Mouse (Mus musculus): ENCODE measurements around the gene Hvcn1.
"Not testable (repeated sequence)": the region's sequence is repeated elsewhere in the genome, so short reads cannot be mapped to it uniquely, and the experiment has no call there.

Hvcn1 gene

GRCm38 (mm10) chr5:122206475-122206874, at the start of gene Hvcn1:
Gene Hvcn1, plus strand, starts transcription at chr5:122206804.
- DNase-seq (ENCODE audit: low spot score in 2 of 2) = no peak

- peak; percentile 83 to 89 for DNase-seq (ENCODE audit: low spot score in 2 of 2)
These were observed 48.7 kb upstream of the Hvcn1 start, which contains the start of gene Ppp1cc for GRCm38 (mm10) chr5:122157827-122158381. Gene Ppp1cc, plus strand, starts transcription at chr5:122158278.

GRCm38 (mm10) chr5:122158557-122159515, 47.8 kb upstream of the Hvcn1 start:
- no peak for DNase-seq (ENCODE audit: low spot score in 2 of 2)

- no peak for DNase-seq (ENCODE audit: low spot score in 2 of 2)
These were observed 43.4 kb upstream of the Hvcn1 start for GRCm38 (mm10) chr5:122163194-122163593.

GRCm38 (mm10) chr5:122164011-122164410, 42.6 kb upstream of the Hvcn1 start:
- no peak for DNase-seq (ENCODE audit: low spot score in 2 of 2)

- no peak for DNase-seq (ENCODE audit: low spot score in 2 of 2)
These were observed 41.2 kb upstream of the Hvcn1 start for GRCm38 (mm10) chr5:122165233-122165915.

- no peak for DNase-seq (ENCODE audit: low spot score in 2 of 2)
These were observed 39.9 kb upstream of the Hvcn1 start for GRCm38 (mm10) chr5:122166636-122167161.

- DNase-seq (ENCODE audit: low spot score in 2 of 2) = no peak
These were observed 38.1 kb upstream of the Hvcn1 start for GRCm38 (mm10) chr5:122168344-122169069.

- no peak for DNase-seq (ENCODE audit: low spot score in 2 of 2)
These were observed 35.5 kb upstream of the Hvcn1 start for GRCm38 (mm10) chr5:122171058-122171457.

GRCm38 (mm10) chr5:122175402-122175801, 31.2 kb upstream of the Hvcn1 start:
- no peak for DNase-seq (ENCODE audit: low spot score in 2 of 2)

GRCm38 (mm10) chr5:122175961-122176360, 30.6 kb upstream of the Hvcn1 start:
- DNase-seq (ENCODE audit: low spot score in 2 of 2) = no peak

GRCm38 (mm10) chr5:122176398-122176797, 30.2 kb upstream of the Hvcn1 start:
- peak; percentile 25 to 63 for DNase-seq (ENCODE audit: low spot score in 2 of 2)

- no peak for DNase-seq (ENCODE audit: low spot score in 2 of 2)
These were observed 26.9 kb upstream of the Hvcn1 start for GRCm38 (mm10) chr5:122179665-122180064.

- no peak for DNase-seq (ENCODE audit: low spot score in 2 of 2)
These were observed 22.3 kb upstream of the Hvcn1 start for GRCm38 (mm10) chr5:122184283-122184806.

- not testable (repeated sequence) for DNase-seq (ENCODE audit: low spot score in 2 of 2)
These were observed 21.7 kb upstream of the Hvcn1 start for GRCm38 (mm10) chr5:122184858-122185257.

- no peak for DNase-seq (ENCODE audit: low spot score in 2 of 2)
These were observed 17.5 kb upstream of the Hvcn1 start for GRCm38 (mm10) chr5:122189115-122189514.

- no peak for DNase-seq (ENCODE audit: low spot score in 2 of 2)
These were observed 16.1 kb upstream of the Hvcn1 start for GRCm38 (mm10) chr5:122190465-122190864.

GRCm38 (mm10) chr5:122191269-122192063, 15.1 kb upstream of the Hvcn1 start:
- DNase-seq (ENCODE audit: low spot score in 2 of 2) = no peak

GRCm38 (mm10) chr5:122192347-122192746, 14.3 kb upstream of the Hvcn1 start:
- DNase-seq (ENCODE audit: low spot score in 2 of 2) = no peak

- no peak for DNase-seq (ENCODE audit: low spot score in 2 of 2)
These were observed 5.7 kb upstream of the Hvcn1 start for GRCm38 (mm10) chr5:122200872-122201271.
